Mouse (Mus musculus) mesoderm, embryonic 11.5 days (tissue): ENCODE measurements around the gene Prdx1.
"Not testable (repeated sequence)": the region's sequence is repeated elsewhere in the genome, so short reads cannot be mapped to it uniquely, and the experiment has no call there.

Experiments
- DNase-seq: peaks from one replicate; pipeline ENCODE4 v3.0.0-alpha.2; 2012; ENCODE audit warnings: low read depth, low spot score

Gene Prdx1

GRCm38 (mm10) chr4:116685402-116686061 is at the start of gene Prdx1:
Prdx1 (plus strand) TSS chr4:116685544.
- DNase-seq = peak; percentile 95

DNA sequence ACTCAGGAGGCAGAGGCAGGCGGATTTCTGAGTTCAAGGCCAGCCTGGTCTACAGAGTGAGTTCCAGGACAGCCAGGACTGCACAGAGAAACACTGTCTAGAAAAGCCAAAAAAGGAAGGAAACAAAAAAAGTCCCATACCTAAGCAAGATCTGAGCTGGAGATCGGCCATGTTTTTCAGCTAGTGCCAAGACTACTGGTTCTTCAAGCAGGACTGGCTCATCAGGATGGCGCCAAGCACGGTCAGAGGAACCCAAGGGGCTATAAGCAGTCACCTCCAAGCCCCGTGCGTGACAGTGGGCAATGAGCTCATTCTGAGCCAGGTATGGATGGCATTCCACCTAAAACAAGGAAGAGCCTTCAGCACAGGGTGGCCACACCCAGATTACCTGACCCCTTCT is 46.5 kb upstream of the Prdx1 start:
- no peak for DNase-seq

- DNase-seq = no peak
These were observed 43.3 kb upstream of the Prdx1 start for GRCm38 (mm10) chr4:116642071-116642470.

GRCm38 (mm10) chr4:116644326-116644725 is 41.0 kb upstream of the Prdx1 start:
- DNase-seq = no peak

DNA sequence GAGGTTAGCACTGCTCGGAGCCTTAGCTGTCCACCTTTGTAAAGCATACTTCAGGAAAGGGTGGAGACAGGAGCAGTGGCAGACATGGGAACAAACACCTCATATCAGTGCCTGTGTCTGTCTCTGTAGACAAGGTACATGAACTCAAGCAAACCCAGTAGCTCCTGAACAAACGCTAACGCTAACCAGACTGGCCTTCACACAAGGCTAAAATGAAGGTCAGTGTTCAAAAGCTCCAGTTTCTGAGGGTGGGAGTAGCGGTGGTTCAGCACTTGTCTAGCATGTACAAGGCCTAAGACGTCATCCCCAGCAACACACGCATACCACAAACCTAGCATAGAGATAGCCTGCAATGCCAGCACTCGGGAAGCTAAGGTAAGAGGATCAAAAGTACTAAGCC is 39.7 kb upstream of the Prdx1 start:
- DNase-seq = no peak

DNA sequence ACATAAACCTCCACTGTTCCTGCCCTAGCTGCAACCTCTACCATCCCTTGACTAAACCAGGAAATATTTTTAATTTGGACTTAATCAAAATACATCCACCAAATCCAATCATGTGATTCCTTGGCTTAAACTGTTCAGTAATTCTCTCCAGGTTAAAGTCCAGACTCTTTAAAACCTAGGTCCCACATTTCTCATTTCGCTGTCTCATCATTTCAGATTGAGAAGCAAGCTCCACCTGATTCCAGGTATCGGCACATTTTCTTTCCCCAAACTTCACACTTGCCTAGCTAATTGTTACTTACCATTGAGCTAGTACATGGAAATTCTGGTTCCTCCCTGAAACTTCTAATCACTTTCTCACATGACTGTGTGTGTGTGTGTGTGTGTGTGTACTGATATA is 35.9 kb upstream of the Prdx1 start:
- DNase-seq = no peak

DNA sequence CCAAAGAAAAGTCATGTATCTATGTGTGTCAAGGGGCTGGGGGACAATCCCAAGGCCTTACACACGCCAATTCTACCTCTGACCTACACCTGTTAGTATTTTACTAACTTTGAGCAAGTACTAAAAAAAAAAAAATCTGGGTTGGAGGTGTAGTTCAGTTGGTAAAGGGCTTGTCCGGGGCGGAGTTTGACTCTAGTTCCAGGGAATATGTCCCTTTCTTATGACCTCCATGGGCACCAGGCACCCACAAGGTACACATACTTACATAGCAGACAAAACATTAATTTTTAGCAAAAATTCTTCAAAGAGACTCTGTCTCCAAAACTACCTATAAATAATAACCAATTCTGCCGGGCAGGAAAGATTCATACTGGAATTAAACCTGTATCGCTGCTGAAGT is 35.0 kb upstream of the Prdx1 start:
- DNase-seq = no peak

GRCm38 (mm10) chr4:116650924-116651796 is 34.2 kb upstream of the Prdx1 start, which contains the start of gene Akr1a1:
Akr1a1 (minus strand) TSS chr4:116651680.
- peak; percentile 91 for DNase-seq

GRCm38 (mm10) chr4:116651797-116652135 is 33.6 kb upstream of the Prdx1 start:
- DNase-seq = no peak

DNA sequence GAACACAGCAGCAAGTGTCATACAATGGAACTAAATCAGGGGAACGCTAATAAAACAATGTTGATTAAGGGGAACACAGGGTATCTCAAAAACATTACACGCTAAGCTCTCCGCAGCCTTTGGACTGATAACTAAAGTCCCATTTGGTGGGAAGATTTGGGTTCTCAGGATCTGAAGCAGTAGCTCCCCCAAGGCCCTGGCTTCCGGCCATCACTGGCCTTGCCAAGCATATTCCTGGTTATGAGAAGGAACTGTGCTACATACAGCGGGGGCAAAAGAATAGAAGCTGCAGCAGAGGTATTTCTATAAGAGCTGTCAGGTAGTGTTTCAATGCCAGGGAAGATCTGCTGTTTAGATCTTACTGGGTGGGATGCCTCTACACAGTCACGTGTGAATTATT is 32.1 kb upstream of the Prdx1 start:
- DNase-seq = no peak

DNA sequence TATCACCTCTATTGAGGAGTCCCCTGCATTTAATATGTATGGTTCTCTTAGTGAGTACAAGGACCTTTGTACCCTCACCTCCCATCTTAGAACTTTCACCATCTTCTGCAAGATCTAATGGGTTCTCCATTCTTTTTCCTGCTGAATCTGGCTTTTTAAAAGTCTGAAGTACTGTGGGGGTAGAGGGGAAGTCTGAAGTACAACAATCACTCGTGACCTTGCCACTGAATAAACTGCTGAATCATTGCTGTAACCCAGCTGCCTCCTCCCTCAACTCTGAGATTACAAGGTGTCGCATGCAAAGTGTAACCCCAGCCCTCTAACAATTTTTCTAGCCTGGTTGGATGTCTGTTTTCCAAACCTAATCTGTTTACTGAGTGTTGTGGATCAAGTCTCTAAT is 30.2 kb upstream of the Prdx1 start:
- no peak for DNase-seq

GRCm38 (mm10) chr4:116655658-116656057 is 29.7 kb upstream of the Prdx1 start:
- no peak for DNase-seq

DNA sequence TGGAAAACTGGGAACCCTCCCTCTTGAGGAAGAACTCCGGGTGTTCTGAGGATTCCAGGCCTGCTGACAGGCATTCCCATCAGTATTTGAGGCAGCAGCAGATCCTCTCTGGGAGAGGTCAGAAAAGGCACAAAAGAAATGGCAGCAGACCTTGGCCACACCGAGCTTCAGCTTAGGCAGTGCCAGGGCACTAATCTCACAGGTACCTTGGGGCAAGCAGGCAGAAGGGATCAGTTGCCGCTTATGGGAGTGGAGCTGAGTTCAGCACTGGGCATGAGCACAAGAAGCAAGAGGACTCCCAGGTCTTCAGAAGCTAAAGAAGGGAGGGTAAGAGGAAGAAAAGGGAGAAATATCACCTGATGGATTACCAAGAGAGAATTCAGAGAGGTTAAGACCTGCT is 27.4 kb upstream of the Prdx1 start:
- DNase-seq = no peak

GRCm38 (mm10) chr4:116659474-116659873 is 25.9 kb upstream of the Prdx1 start:
- no peak for DNase-seq

DNA sequence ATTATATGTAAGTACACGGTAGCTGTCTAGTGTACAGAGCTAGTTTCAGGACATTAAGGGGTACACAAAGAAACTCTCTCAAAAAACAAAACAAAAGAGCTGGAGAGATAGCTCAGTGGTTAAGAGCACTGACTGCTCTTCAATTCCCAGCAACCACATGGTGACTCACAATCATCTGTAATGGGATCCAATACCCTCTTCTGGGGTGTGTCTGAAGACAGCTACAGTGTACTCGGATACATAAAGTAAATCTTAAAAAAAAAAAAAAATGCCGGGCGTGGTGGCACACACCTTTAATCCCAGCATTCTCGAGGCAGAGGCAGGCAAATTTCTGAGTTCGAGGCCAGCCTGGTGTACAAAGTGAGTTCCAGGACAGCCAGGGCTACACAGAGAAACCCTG is 25.4 kb upstream of the Prdx1 start:
- DNase-seq = not testable (repeated sequence)

- no peak for DNase-seq
These were observed 24.5 kb upstream of the Prdx1 start for GRCm38 (mm10) chr4:116660829-116661228.

DNA sequence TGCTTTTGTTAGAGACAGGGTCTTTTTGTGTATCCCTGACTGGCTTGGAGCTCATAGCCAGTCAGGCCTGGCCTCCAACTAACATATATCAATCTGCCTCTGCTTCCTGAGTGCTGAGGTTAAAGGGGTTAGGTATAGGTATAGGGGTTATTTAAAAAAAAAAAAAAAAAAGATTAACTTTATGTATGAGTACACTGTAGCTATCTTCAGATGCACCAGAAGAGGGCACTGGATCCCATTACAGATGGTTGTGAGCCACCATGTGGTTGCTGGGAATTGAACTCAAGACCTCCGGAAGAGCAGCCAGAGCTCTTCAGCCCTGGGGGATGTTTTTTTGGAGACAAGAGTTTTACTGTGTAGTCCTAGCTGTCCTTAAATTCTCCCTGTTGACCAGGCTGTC is 23.3 kb upstream of the Prdx1 start:
- no peak for DNase-seq

GRCm38 (mm10) chr4:116666625-116667024 is 18.7 kb upstream of the Prdx1 start:
- no peak for DNase-seq

- DNase-seq = no peak
These were observed 17.2 kb upstream of the Prdx1 start for GRCm38 (mm10) chr4:116668145-116668544.

DNA sequence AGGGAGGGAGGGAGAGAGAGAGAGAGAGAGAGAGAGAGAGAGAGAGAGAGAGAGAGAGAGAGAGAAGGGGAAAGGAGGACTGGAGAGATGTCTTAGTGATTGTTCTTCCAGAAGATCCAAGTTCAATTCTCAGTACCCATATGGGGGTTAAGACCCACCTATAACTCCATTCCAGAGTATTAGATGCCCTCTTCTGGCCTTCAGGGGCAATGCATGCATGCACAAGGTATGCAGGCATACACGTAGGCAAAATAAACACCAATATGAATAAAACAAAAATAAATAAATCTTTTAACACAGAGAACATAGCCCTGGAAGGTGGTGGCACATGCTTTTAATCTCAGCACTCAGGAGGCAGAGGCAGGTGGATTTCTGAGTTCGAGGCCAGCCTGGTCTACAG is 16.1 kb upstream of the Prdx1 start:
- DNase-seq = no peak

GRCm38 (mm10) chr4:116672785-116673184 is 12.6 kb upstream of the Prdx1 start:
- DNase-seq = no peak

DNA sequence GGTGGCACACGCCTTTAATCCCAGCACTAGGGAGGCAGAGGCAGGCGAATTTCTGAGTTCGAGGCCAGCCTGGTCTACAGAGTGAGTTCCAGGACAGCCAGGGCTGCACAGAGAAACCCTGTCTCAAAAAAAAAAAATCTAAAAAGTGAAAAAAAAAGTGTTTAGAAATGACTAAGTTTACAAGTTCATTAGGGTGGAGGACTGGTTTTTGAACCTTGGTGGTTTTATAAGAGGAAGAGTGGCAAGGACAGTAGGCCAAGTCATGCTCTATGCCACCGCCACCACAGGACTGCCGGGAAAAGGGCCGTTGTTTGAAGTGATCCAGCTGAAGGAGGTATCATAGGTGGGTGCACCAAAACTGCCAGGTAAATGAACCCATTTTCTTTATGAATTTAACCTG is 10.6 kb upstream of the Prdx1 start:
- not testable (repeated sequence) for DNase-seq

- no peak for DNase-seq
These were observed 9.3 kb upstream of the Prdx1 start for GRCm38 (mm10) chr4:116676027-116676426.
